Comparison of ENCODE assay signal across 31 mouse cellular contexts in the genomic region with DNA sequence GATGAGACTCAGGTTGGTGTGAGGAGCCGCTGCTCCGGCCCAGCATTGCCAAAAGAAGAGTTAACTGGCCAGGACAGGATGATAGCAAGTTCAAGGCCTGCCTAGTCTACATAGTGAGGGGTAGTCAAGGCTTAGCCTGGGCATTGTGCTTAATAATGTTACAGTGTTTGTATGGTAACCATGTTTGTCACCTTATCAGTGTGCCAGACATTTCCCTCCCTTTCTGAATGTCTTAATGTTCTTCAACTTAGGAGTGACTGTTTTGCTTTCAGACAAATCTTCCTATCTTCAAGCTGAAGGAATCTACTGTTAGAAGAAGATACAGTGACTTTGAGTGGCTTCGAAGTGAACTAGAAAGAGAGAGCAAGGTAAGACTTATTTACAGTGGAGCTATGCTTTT. TPM values are rescaled to one million over a fixed set of nuclear protein-coding genes. Genes with fewer than 3 reads are reported as not detected.
A peak's percentile ranks its signal among the peaks of the same experiment; 100 is the strongest.
DNase-seq lines count a peak whose midpoint lies in the region; ATAC-seq and TF ChIP-seq lines count a peak whose summit lies in the region.
"Had no signal": no experiment of that assay in that cellular context is flagged by ENCODE, and none has a peak within 500 bp of the region (broad histone marks: within the 10 kb centered on the region; RNA-seq: fewer than 3 reads in every experiment).

No protein-coding gene starts in this region.

- peak; percentile 75 for ATAC-seq in liver, embryonic 12.5 days
- ATAC-seq in liver, postnatal 0 days = peak; percentile 59
- ATAC-seq in midbrain, embryonic 16.5 days = no peak
- ATAC-seq: forebrain, postnatal 0 days; hindbrain, postnatal 0 days; intestine, embryonic 15.5 days had no signal

- H3K4me1 ChIP-seq in liver, embryonic 12.5 days = peaks cover 88% of the 10 kb centered on the region
- H3K4me1 ChIP-seq in liver, postnatal 0 days (ENCODE audit: insufficient read depth) = peaks cover 11% of the 10 kb centered on the region
- 0 out of 2 replicates have a peak, but pooled peaks cover 3% of the 10 kb centered on the region for H3K4me1 ChIP-seq in midbrain, embryonic 16.5 days (ENCODE audit: control insufficient read depth, insufficient read depth, low read length)
- H3K4me1 ChIP-seq: hindbrain, embryonic 12.5 days; intestine, embryonic 15.5 days had no signal

- peaks cover 77% of the 10 kb centered on the region for H3K36me3 ChIP-seq in liver, embryonic 12.5 days
- H3K36me3 ChIP-seq in liver, postnatal 0 days (replicated peaks; ENCODE audit: insufficient read depth, low read length) = peaks cover 33% of the 10 kb centered on the region
- H3K36me3 ChIP-seq in midbrain, embryonic 16.5 days (ENCODE audit: control insufficient read depth, insufficient read depth, low read length) = peaks cover 7% of the 10 kb centered on the region; the same call in 1 of the 2 replicates

- peak; percentile 34 for DNase-seq in testis, postnatal 14 days (ENCODE audit: low spot score)
- no peak for DNase-seq in testis, postnatal 10 days (ENCODE audit: low spot score)
- no peak for DNase-seq in liver, postnatal 0 days
- no peak for DNase-seq in cerebellum, adult 11 months
- no peak for DNase-seq in neural tube, embryonic 10.5 days (ENCODE audit: extremely low spot score, low spot score)
- DNase-seq: adrenal gland, postnatal 25 days; cerebellum, adult 9-11 months; forebrain, postnatal 0 days; gastrocnemius, postnatal 10 days; heart, postnatal 36 days; kidney, adult 2 months; kidney, postnatal 4 days; lung, adult 2 months; lung, postnatal 10 days; thymus, postnatal 14 days had no signal

- H3K27ac ChIP-seq in liver, embryonic 12.5 days = peak overlapping the region; percentile 82
- H3K27ac ChIP-seq in liver, postnatal 0 days (ENCODE audit: low read depth) = peak overlapping the region; percentile 62
- no peak overlapping the region for H3K27ac ChIP-seq in midbrain, embryonic 16.5 days (ENCODE audit: low read length)
- H3K27ac ChIP-seq: embryonic facial prominence, embryonic 13.5 days; forebrain, embryonic 12.5 days; heart, embryonic 10.5 days; heart, embryonic 15.5 days; hindbrain, embryonic 12.5 days; hindbrain, postnatal 0 days; intestine, embryonic 15.5 days; limb, embryonic 13.5 days; macrophage; midbrain, embryonic 12.5 days had no signal

- 0 out of 2 replicates have a peak overlapping the region, but pooled peaks have one; percentile 0 for H3K9ac ChIP-seq in liver, embryonic 12.5 days
- no peak overlapping the region for H3K9ac ChIP-seq in liver, postnatal 0 days (replicated peaks)
- H3K9ac ChIP-seq in midbrain, embryonic 16.5 days (ENCODE audit: low read depth, low read length) = no peak overlapping the region
- H3K9ac ChIP-seq: embryonic facial prominence, embryonic 13.5 days; forebrain, embryonic 12.5 days; forebrain, postnatal 0 days; heart, embryonic 15.5 days; hindbrain, embryonic 12.5 days; intestine, embryonic 15.5 days; limb, embryonic 13.5 days; midbrain, embryonic 12.5 days had no signal

- WGBS in liver, embryonic 12.5 days (ENCODE audit: insufficient replicate concordance) = 65% methylated on average over 3 of the region's 3 CpGs
- WGBS in liver, postnatal 0 days (ENCODE audit: insufficient replicate concordance) = 77% methylated on average over 3 of the region's 3 CpGs
- 96% methylated on average over 3 of the region's 3 CpGs for WGBS in midbrain, embryonic 16.5 days

- H3K27me3 ChIP-seq in liver, embryonic 12.5 days (replicated peaks) = no peaks in the 10 kb centered on the region
- H3K27me3 ChIP-seq in liver, postnatal 0 days (ENCODE audit: insufficient read depth, low read length) = no peaks in the 10 kb centered on the region
- H3K27me3 ChIP-seq in midbrain, embryonic 16.5 days (ENCODE audit: control insufficient read depth, insufficient read depth, low read depth, low read length) = no peaks in the 10 kb centered on the region
- H3K27me3 ChIP-seq: embryonic facial prominence, embryonic 13.5 days; forebrain, embryonic 12.5 days; heart, embryonic 15.5 days; hindbrain, embryonic 12.5 days; intestine, embryonic 15.5 days; limb, embryonic 13.5 days; midbrain, embryonic 12.5 days had no signal

- no peaks in the 10 kb centered on the region for H3K9me3 ChIP-seq in liver, embryonic 12.5 days (replicated peaks)
- H3K9me3 ChIP-seq in liver, postnatal 0 days (ENCODE audit: low read length) = no peaks in the 10 kb centered on the region
- H3K9me3 ChIP-seq in midbrain, embryonic 16.5 days (replicated peaks; ENCODE audit: control insufficient read depth, low read length, poor library complexity, severe bottlenecking) = no peaks in the 10 kb centered on the region
- H3K9me3 ChIP-seq: embryonic facial prominence, embryonic 13.5 days; forebrain, embryonic 12.5 days; heart, embryonic 10.5 days; heart, embryonic 15.5 days; hindbrain, embryonic 12.5 days; intestine, embryonic 15.5 days; limb, embryonic 13.5 days; midbrain, embryonic 12.5 days had no signal

- no peak overlapping the region for H3K4me3 ChIP-seq in liver, embryonic 12.5 days
- no peak overlapping the region for H3K4me3 ChIP-seq in liver, postnatal 0 days (ENCODE audit: low read depth, low read length)
- no peak overlapping the region for H3K4me3 ChIP-seq in midbrain, embryonic 16.5 days (ENCODE audit: low read depth, low read length)
- H3K4me3 ChIP-seq: embryonic facial prominence, embryonic 13.5 days; erythroblast, embryonic 14.5 days; forebrain, embryonic 12.5 days; heart, embryonic 10.5 days; heart, embryonic 15.5 days; hindbrain, embryonic 12.5 days; intestine, embryonic 15.5 days; limb, embryonic 13.5 days; midbrain, embryonic 12.5 days had no signal

- TF ChIP-seq CTCF in liver, postnatal 0 days (IDR thresholded peaks at IDR 0.05; ENCODE audit: low read depth) = no peak

- H3K4me2 ChIP-seq in liver, embryonic 12.5 days = peak overlapping the region; percentile 6; the same call in 1 of the 2 replicates
- H3K4me2 ChIP-seq in liver, postnatal 0 days (ENCODE audit: low read depth, low read length) = no peak overlapping the region
- no peak overlapping the region for H3K4me2 ChIP-seq in midbrain, embryonic 16.5 days (ENCODE audit: low read length)
- H3K4me2 ChIP-seq: embryonic facial prominence, embryonic 13.5 days; forebrain, embryonic 12.5 days; heart, embryonic 15.5 days; hindbrain, embryonic 12.5 days; intestine, embryonic 15.5 days; limb, embryonic 13.5 days; midbrain, embryonic 12.5 days had no signal

- TF ChIP-seq EP300 in liver, postnatal 0 days (IDR thresholded peaks at IDR 0.05; ENCODE audit: low read depth) = peak; percentile 92

RNA-seq across cellular contexts. Expression of gene Snx3, which starts 23.9 kb away (rescaled TPM):
- 291 and 307 TPM in 2 replicates for polyA plus RNA-seq in liver, embryonic 12.5 days (2016; fragmentation: Nextera tagmentation; extraction: Ambion mirVana)
- 173 and 176 TPM in 2 replicates for polyA plus RNA-seq in liver, postnatal 0 days (2015; fragmentation: Nextera tagmentation; extraction: Ambion mirVana)
- polyA plus RNA-seq in midbrain, embryonic 16.5 days (2015; fragmentation: Nextera tagmentation; extraction: Ambion mirVana) = 295 and 334 TPM in 2 replicates

RNA-seq across cellular contexts. Expression of gene Afg1l, which starts 47.3 kb away (rescaled TPM):
- polyA plus RNA-seq in liver, embryonic 12.5 days (2016; fragmentation: Nextera tagmentation; extraction: Ambion mirVana) = 3.2 and 3.3 TPM in 2 replicates
- 2.3 and 2.9 TPM in 2 replicates for polyA plus RNA-seq in liver, postnatal 0 days (2015; fragmentation: Nextera tagmentation; extraction: Ambion mirVana)
- polyA plus RNA-seq in midbrain, embryonic 16.5 days (2015; fragmentation: Nextera tagmentation; extraction: Ambion mirVana) = 8.1 and 9.2 TPM in 2 replicates

RNA-seq across cellular contexts. Expression of gene Nr2e1, which starts 57.8 kb away (rescaled TPM):
- polyA plus RNA-seq in liver, embryonic 12.5 days (2016; fragmentation: Nextera tagmentation; extraction: Ambion mirVana) = not detected in 2 replicates
- not detected in 2 replicates for polyA plus RNA-seq in liver, postnatal 0 days (2015; fragmentation: Nextera tagmentation; extraction: Ambion mirVana)
- polyA plus RNA-seq in midbrain, embryonic 16.5 days (2015; fragmentation: Nextera tagmentation; extraction: Ambion mirVana) = 5.2 and 5.6 TPM in 2 replicates
- polyA plus RNA-seq: erythroblast, embryonic 14.5 days; gonadal fat pad, adult 2 months; heart, embryonic 10.5 days; heart, embryonic 15.5 days; hindbrain, postnatal 0 days; intestine, embryonic 15.5 days; kidney, adult 2 months; kidney, embryonic 16.5 days; limb, embryonic 13.5 days; lung, adult 2 months; macrophage; neural tube, embryonic 14.5 days had no signal

RNA-seq across cellular contexts. Expression of gene Ostm1, which starts 57.9 kb away (rescaled TPM):
- polyA plus RNA-seq in liver, embryonic 12.5 days (2016; fragmentation: Nextera tagmentation; extraction: Ambion mirVana) = 19.9 and 20.1 TPM in 2 replicates
- 10.2 and 12.1 TPM in 2 replicates for polyA plus RNA-seq in liver, postnatal 0 days (2015; fragmentation: Nextera tagmentation; extraction: Ambion mirVana)
- polyA plus RNA-seq in midbrain, embryonic 16.5 days (2015; fragmentation: Nextera tagmentation; extraction: Ambion mirVana) = 39.9 and 43.7 TPM in 2 replicates
